Mouse (Mus musculus) WW6 (cell line): Measurements from ENCODE around the gene Eif4e3.

Experiments
- DNase-seq: peaks from one replicate; pipeline ENCODE4 v3.0.0-alpha.2; 2013; ENCODE audit warnings: low read depth, low spot score

The Eif4e3 gene

DNA sequence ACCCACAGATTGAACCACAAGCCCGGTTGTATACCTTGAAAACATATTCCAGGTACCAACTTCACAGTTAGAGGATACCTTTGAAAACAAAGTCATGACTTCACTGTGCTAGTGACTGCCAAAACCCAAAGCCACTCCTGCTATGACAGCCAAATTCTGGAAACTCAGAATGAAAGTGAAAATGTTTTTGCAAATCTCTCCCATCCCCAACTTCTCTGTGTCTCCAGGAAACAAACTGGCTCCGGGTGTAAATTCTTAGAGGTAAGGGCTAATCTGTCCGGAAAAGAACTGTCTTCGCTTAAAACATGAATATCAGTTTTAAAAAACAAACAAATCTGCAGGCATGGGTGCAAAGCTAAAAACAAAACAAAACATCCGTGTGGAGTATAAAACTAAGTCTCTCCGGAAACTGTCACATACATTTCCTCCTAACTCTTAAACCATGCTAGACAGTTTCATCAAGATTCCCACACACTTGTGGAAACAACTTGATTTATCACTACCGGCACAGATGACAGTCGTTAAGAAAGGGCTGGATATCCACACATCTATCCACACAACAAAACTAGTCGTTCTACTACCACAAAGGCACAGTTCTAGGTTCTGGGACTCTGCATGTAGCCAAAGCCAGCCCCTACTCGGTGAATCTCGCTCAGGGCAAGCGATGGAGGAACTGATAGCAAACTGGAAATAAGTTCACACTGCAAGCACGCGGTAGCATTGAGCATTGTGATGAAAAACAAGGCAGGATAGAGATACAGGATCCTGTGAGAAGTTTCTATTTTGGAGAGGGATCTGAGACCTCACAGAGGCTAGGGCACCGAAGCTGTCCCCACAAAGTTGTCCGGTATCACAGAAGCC is 884 bp downstream of the Eif4e3 start:
- no peak for DNase-seq

DNA sequence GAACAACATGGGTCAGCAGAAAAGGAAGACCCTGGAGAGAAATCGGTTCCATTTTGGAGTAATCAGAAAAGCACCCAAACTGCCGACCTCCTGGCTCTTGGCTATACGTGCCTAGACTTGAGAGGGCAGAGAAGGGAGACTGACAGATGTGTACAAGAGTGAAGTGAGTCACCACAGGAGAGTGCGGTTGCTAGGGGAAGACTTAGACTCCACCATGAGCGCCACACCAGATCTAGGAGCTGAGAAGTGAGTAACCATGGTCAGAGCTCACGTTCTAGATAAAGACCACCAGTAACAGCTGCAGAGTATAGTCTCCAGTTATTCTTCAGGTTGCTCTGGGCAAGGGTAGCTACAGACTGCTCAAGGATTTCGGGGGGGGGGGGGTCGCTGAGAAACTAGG is 3.3 kb downstream of the Eif4e3 start:
- DNase-seq: no peak

DNA sequence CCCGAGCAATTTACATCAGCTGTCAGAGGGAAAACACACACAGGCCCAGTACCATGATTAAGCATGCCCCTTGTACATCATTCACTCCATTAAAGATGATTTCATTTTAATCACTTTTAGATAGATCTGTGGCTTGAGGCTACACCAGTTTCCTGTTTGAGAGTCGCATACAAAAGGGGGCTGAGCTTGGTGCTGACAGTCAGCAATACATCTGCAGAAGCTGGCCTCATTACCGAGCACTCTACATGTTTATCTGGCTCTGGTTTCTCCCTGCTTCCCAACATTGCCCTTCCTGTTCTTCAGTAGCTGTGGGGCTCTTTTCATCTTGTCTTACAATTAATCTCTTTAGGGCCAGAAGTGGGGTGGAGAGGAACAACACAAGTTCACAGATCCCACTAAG is 6.1 kb downstream of the Eif4e3 start:
- DNase-seq: no peak

DNA sequence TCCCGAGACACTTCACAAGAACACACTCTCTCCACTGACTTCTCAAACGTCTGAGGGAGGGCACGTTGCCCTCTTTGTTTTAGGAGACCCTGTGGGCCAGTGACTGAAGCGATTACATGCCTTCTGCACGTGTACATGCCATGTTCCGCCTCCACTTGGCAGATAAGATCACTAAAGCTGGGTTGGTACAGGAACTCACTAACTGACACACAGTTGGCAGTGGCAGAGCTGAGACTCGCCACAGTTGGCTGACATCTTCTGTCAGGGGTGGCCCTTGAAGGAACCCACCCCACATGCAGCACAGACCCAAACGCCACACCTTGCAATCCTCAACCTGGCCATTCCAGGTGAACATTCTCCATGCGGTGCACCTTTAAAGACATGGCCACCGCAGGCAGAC is 8.0 kb downstream of the Eif4e3 start:
- no peak for DNase-seq

DNA sequence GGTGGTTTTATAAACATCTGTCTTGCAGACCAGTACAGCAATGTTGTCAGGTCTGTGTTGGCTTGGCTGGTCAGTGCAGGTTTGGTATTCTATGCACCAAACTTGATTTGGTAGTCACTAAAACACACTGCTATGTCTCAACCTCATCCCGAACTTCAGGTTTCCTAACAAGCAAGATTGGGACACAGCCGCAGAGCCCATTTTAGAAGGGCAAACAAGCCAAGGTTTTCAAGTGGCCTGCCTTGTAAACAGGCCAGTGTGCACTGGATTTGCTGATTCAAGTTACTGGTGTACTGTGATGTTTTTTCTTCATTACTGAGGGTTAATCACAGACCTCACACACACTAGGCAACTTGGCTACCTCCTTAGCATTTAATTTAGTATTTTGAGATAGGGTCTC is 10.5 kb downstream of the Eif4e3 start:
- no peak for DNase-seq

DNA sequence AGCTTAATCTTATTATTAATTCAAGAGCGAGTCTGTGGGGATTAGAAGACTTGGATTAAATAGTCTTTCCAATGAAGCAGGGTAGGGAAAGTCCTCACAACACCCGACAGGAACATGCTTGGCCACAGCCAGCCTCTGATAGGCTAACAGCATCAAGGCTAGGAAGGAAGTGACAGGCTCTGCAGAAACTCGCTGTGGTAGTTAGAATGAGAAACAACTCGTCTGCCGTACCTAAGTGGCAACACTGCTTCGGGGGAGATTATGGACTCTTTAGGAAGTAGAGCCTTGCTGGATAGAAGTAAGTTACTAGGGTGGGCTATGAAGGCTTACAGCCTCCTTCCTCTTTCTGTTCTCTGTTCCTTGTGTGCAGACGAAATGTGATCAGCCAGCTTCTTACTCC is 11.1 kb downstream of the Eif4e3 start:
- no peak for DNase-seq

DNA sequence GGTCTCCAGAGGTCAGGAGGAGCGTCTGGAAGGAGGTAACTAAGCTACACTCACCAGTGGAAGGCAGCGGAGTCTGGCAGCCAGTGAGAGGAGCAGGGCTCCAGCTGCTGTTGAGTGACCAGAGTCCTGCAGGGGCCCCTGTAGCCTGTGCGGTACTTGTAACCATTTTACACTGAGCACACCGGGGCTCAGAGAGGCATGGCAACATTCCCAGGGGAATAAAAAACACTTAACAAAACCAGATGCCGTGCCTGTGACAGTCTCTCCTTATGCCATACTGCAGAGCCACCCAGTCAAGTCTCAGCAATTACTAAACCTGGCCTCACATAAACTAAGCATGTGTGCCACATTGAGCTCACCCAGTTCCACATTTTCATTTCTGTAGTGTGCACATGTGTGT is 12.2 kb downstream of the Eif4e3 start:
- DNase-seq: no peak

DNA sequence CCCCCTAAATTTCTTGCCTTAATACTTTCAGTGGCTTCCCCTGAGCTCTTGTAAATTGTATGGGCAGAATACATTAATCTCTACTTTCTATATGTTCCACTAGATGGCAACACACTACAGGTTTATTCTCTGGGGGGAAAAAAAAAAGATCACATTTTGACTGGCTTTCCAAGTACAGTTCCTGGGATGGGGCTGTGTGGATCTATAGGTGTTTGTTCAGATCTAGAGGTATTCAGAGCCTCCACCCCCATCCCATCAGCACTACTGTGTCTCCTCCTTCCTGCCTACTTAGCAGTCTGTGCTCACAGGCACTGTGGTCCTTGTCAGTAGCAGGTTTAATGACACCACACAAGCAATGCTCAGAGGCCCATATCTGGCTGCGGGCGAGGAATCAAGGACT is 14.2 kb downstream of the Eif4e3 start:
- DNase-seq: no peak

DNA sequence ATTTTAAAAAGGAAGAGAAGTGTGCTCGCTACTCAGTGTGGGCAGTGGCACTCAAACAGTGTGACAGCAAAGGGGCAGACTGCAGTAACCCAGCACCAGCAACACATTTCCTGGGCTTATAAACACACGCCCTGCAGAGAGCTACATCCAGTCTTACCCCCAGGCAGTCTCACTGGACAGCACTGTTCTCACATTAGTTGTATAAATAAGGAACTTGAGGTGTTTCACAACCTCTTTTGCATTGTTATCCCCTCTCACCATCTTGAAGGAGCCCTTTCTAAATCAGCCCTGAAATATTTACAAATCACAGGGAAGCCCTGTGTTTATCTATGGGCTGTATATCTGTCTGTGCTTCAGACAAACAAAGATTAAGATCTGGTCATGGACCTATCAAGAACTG is 17.3 kb downstream of the Eif4e3 start:
- no peak for DNase-seq

DNA sequence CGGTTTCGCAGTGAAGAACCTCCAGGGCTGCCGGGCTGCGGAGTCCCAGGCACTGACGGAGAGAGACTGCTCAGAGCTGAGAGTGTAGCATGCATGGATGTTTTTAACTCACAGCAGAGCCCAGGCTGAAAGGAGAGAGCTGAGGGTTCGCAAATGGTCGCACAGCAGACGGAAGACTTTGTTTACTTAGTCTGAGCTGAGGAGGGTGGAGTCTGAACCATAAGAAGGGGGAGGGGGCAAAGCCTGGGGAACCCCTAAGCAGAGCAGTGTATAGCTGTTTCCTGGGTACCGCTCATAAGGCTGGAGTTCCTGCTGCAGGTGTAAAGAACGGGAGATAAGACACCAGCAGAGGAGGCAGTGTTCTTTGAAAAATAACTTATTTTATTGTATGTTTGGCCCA is 20.2 kb downstream of the Eif4e3 start:
- DNase-seq: no peak

DNA sequence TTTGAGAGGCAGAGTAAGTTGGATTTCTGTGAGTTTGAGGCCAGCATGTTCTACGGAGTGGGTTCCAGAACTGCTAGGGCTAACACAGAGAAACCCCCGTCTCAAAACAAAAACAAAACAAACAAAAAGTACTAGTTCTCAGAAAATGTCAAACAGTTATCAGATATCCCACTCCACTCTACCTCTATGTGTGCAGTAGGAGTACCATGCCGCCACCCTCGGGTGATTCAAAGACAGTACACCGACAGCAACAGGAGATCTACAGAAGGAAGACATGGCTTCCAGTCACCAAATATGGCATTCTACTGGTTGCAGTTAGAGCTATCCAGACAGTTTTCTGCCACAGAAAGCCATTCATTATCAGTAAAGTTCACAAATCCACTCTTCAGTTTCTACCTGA is 21.7 kb downstream of the Eif4e3 start:
- DNase-seq: no peak

DNA sequence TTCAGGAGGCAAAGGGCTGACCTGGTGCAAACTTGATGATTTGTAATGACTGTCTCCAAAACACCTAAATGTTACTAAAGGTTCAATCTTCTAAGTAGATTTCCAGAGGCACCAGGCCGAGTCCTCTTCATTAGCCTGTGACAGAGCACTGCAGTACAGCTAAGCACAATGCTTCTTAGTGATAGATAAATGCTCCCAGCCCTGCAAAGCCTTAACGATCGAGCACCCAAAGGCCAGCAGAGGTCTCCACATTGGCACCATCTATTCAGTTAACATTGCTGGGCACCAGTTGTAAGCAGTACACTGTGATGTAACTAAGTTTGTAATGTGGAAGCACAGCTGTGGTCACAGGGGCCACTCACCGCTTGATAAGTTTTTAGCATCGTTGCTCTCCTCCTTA is 22.2 kb downstream of the Eif4e3 start:
- DNase-seq: no peak

DNA sequence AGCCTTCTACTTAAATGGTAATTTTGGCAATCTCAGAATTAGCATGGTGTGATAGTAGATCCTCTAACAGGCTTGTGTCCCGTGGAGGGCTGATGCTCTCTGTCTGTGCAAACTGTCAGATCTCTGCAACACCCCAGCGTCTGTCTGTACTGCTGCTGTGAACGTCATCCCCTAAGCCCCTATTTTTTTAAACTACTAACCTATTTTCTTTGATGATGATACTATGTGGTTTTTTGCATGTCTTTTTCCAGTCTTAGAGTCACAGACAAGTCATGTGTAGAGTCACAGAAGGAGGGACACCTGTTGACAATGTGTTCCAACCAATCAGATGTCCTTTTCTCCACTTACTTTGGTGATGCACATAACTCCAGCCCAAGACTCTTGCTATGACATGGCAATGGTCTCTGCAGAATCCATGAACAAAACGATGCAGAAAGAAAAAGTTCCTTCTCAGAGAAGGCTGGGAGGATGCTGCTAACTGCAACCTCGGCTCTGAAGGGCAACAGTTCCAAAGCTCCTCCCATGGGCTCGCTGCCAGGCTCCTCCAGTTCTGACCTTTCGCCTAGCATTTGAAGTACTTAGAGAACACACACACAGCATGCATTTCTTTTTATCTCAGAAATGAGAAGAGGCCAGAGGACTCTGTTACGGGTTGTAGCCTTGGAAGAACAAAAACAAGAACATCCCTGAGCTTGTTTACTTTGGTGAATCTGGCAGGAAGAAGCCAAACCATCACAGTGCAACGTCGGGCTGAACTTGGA is 23.0 kb downstream of the Eif4e3 start:
- no peak for DNase-seq

DNA sequence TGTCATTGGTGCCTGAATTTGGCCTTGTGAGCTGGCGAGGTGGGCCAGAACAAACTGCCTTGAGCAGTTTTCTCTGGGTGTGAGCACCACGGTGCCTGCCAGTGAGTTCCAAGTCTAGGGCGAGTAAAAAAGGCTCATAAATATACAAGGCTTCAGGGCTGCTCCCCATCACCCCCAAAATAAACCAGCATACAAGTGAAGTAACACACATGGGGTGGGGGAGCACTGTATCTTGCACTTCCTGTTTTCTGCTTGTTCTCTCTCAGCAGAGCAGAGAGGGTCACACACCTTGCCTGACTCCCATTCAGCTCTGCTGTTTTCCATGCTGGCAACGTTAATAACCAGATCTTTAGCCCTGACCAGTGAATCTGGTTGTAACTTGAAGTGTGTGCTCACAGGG is 29.1 kb downstream of the Eif4e3 start:
- DNase-seq: no peak

DNA sequence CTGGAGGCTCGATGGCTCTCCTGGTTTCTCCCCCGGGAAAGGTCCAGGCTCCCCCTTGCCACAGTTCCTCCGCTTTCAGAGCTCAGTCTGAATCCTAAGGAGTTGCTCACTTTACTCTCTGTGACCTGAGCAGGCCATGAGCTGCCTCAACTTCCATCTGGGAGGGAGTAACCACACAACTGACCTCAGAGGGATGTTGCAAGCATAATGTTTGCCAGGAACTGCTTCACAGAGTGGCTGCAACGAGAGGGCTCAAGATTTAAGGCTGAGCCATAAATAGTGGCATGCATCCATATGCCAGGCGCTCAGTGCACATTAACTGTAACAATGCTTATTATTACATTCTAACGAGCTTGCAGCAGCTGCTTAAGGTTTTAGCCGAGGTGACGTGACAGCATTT is 29.8 kb downstream of the Eif4e3 start:
- no peak for DNase-seq

DNA sequence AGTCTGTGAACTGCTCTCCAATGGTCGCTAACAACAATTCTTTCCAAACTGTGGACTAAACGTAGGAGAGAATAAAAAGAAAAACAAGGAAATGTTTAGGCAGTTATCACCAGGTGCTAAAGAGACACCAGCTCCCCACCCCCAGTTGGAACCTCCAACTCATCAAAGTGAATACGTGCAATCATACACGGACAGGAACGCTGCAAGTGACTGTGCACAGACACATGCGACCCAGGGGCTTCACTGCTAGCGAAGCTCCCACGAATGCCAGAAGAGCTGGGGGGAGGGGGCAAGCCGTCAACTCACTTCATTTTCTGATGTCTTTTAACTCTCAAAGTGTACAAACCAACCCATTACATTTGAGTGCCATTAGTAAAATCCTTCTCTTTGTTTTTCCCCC is 30.4 kb downstream of the Eif4e3 start:
- no peak for DNase-seq

DNA sequence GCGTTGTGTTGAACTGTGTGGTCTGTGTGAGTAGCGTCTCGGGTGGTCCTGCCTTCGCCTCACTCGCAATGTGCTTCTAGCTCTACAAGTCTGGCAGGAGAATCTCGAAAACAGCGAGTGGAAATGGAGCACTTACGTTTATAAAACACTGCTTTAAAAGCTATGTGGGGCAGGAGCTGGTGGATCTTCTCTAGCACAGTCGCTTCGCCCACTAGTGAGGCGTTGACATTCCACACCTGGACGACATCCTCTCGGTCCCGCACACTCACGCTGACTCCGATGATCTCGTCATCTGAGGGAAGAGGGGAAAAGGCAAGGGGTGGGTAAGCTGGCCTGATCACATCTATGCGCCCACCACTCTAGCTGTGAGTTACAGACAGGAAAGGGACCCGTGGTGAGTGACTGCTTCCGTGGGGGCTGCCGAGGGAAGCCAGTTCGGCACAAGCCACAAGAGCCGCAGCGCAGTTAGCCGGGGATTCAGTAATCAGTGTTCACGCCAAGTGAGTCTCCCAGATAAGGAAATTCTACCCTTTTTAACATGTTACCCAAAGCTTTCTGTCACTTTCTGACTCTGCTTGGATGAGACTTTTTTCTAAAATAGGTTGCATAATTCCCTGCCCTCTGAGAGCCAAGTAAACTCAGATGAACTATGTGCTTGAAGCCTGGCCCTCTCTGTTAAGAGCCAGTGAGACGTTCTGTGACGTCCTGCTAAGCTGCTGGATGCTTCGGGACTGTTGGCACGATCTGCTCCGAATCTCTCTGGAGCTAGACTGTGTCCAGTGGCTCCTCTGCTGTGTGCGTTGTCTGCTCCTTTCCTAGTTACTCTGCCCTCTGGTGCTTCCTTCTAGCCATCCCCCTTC is 34.2 kb downstream of the Eif4e3 start:
- DNase-seq: no peak

DNA sequence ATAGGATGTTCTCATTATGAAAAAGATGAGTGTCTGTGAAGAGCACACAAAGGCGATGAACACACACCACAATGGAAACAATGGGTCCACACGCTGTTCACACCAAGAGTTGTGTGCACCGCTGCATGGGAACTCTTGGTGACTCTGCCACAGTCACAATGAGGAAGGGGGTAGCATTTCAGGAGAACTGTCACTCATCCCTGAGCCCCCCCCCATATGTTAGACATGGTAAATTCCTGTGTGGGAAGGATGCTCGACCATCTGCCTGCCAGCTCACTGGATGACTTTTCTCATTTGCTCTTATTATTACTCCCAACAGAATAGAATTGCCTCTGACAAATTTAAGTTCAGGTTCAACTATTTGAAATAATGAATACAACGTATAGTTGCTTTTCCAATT is 34.9 kb downstream of the Eif4e3 start:
- no peak for DNase-seq

DNA sequence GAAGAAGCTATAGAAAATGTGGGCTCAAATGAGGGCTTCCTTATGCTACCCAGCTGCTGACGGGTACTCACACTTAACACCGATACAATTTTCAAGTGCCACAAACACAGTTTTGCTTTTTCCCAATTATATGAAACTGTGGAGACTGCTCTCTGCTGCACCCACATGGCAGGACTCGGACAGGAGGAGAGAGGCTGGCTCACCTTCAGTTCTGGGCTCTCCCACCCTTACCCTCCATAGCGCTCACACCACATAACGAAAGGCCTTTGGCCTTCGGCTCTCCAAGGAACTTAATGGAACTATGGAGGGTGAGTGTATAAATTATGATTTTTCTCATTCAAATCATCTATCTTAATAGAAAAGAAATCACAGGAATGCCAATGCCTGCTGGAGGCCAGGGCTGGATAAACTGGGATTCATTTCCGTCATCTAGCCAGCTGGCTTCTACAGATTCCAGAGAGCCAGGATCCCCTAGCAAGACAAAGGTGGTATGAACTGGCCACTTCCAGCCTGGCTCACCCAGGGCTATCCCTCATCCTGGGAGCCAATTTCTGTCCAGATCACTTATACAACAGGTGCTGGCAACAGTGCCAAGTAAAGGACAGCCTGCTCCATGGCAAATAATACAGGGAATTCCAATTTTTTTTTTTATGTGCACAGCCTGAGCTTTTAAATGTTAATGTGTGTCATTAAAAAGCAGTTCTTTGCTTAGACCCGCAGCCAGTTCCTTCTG is 36.7 kb downstream of the Eif4e3 start:
- no peak for DNase-seq

DNA sequence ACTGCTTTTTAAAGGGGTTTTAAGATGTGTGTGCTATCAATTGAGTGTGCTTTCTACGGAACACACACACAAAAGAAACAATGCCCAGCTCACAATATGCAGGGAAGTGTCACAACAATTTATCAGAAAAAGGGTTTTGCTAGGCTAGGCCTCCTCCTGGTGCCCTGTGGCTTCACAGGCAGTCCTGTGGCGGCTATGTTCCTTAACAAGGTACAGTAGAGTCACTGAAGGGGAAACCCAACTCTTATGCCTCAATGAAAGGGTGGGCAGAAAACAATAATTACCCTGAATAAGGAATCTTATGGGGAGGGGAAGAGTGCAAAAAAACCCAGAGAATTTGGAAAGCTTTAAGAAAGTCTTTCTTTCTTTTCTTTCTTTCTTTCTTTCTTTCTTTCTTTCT is 40.2 kb downstream of the Eif4e3 start:
- no peak for DNase-seq

DNA sequence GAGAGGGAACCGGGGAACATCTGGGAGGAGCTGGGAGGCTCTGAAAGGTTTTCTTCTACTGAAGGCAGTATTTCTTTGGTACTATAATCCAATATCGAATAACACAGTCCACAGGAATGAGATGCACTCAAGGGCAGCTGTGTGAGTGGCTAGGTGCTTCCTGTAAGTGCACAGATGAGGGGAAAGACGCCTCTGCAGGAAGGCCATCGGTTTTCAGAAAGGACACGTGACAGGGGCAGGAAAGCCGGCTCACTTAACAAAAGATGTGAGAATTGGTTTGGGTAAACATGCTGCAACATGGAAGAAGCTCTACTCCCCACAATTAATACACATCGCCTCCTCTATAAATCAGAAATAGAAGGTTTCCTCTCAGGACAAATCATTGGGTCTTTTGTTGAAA is 40.8 kb downstream of the Eif4e3 start:
- no peak for DNase-seq

DNA sequence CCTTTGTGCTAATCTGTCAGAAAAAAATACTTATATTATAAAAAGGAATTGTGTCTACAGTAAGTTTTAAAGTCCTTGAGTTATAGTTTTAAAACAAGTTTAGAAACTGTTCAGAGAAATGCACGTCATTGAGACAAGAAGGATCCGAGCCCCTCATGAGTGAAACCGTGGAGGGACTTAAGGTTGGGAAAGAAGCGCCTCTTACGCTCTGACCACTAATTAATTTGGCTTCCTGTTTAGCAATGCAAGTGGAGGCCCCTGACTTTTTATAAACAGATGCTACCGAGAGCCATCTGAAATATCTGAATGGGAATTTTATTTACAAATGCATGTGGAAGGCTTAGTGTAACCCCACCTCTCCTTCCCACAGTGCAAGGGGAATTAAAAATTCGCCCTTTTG is 41.3 kb downstream of the Eif4e3 start:
- DNase-seq: no peak
